Mouse (Mus musculus): ENCODE measurements around the gene Sycp3. TPM values are rescaled to one million over a fixed set of nuclear protein-coding genes. Genes with fewer than 3 reads are reported as not detected.

The Sycp3 gene
- 0.51 and 0.72 TPM in 2 replicates for polyA plus RNA-seq (2015; fragmentation: Nextera tagmentation; extraction: Ambion mirVana)

DNA sequence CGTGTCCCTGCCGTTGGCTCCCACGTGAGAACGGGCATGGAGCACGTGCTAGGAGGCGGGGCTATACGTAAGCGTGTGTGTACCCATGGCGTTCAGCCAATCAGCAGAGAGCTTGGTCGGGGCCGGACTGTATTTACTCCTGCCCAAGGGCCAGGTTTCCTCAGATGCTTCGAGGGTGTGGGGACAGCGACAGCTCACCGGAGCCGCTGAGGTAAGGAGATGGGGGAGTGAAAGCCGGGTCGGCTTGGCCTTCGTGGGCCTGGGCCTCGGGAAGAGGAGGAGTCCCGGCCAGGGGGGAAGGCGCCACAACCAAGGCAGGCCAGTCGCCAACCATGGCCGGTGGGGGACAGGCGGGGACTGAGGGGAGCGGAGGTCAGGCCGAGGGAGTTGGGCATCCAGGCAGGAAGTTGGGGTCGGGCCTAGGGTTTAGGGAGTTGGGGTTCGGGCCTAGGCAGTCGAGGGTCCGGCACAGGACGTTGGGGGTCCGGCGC is at the start of gene Sycp3:
Gene Sycp3, plus strand, starts transcription at position 68 of the 491 bp plus-strand sequence.
- H3K4me3 ChIP-seq (ENCODE audit: low read depth, low read length) = no peak within 1 kb of the TSS
- ATAC-seq = no peak
- 84% methylated on average over 33 of the region's 33 CpGs for WGBS
- no peaks in the 10 kb centered on the region for H3K9me3 ChIP-seq (replicated peaks; ENCODE audit: control insufficient read depth, low read length, poor library complexity, severe bottlenecking)
- no peaks in the 10 kb centered on the region for H3K4me1 ChIP-seq (ENCODE audit: control insufficient read depth, insufficient read depth, low read length)
- no peaks in the 10 kb centered on the region for H3K27me3 ChIP-seq (ENCODE audit: control insufficient read depth, insufficient read depth, low read depth, low read length)
- H3K4me2 ChIP-seq (ENCODE audit: low read length) = no peak within 1 kb of the TSS
- no peak within 1 kb of the TSS for H3K27ac ChIP-seq (ENCODE audit: low read length)
- no peaks in the 10 kb centered on the region for H3K36me3 ChIP-seq (ENCODE audit: control insufficient read depth, insufficient read depth, low read length)
- H3K9ac ChIP-seq (ENCODE audit: low read depth, low read length) = no peak within 1 kb of the TSS

DNA sequence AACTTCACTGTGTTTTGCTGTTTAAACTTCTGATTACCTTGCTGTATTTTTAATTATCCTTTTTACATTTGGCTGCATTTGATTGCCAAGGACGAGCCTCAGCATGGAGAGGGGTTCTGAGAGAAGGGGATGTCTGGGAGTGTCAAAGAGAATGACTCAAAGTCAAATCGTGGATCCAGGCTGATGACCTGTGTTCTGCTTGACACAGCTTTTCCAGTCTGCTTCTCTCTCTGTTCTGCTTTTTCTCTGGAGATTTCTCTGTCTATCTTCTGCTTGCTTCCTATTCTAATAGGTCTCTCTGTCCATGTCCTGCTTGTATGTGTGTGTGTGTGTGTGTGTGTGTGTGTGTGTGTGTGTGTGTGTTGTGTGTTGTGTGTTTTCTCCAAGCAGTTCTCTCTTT is 49.6 kb upstream of the Sycp3 start:
- Histone ChIP-seq H3K27me3 (ENCODE audit: control insufficient read depth, insufficient read depth, low read depth, low read length) (no peaks in the 10 kb centered on the region), H3K9me3 (replicated peaks; ENCODE audit: control insufficient read depth, low read length, poor library complexity, severe bottlenecking) (no peaks in the 10 kb centered on the region), H3K9ac (ENCODE audit: low read depth, low read length) (no peak overlapping the region), H3K4me1 (ENCODE audit: control insufficient read depth, insufficient read depth, low read length) (no peaks in the 10 kb centered on the region), H3K4me3 (ENCODE audit: low read depth, low read length) (no peak overlapping the region), H3K36me3 (ENCODE audit: control insufficient read depth, insufficient read depth, low read length) (peaks cover under 1% of the 10 kb centered on the region; the same call in 1 of the 2 replicates), H3K4me2 (ENCODE audit: low read length) (no peak overlapping the region), H3K27ac (ENCODE audit: low read length) (no peak overlapping the region)
- WGBS = 58% methylated on average over 2 of the region's 2 CpGs
- ATAC-seq = no peak

- Histone ChIP-seq H3K9me3 (replicated peaks; ENCODE audit: control insufficient read depth, low read length, poor library complexity, severe bottlenecking) (no peaks in the 10 kb centered on the region), H3K9ac (ENCODE audit: low read depth, low read length) (no peak overlapping the region), H3K4me1 (ENCODE audit: control insufficient read depth, insufficient read depth, low read length) (no peaks in the 10 kb centered on the region), H3K27ac (ENCODE audit: low read length) (no peak overlapping the region), H3K4me2 (ENCODE audit: low read length) (no peak overlapping the region), H3K4me3 (ENCODE audit: low read depth, low read length) (no peak overlapping the region), H3K36me3 (ENCODE audit: control insufficient read depth, insufficient read depth, low read length) (peaks cover 9% of the 10 kb centered on the region), H3K27me3 (ENCODE audit: control insufficient read depth, insufficient read depth, low read depth, low read length) (no peaks in the 10 kb centered on the region)
- ATAC-seq = no peak
- WGBS = 60% methylated on average over 17 of the region's 17 CpGs
These were observed 46.9 kb upstream of the Sycp3 start for GRCm38 (mm10) chr10:88412290-88412995.

GRCm38 (mm10) chr10:88417686-88418085 is 41.7 kb upstream of the Sycp3 start:
- H3K27me3 ChIP-seq (ENCODE audit: control insufficient read depth, insufficient read depth, low read depth, low read length) = no peaks in the 10 kb centered on the region
- H3K9me3 ChIP-seq (replicated peaks; ENCODE audit: control insufficient read depth, low read length, poor library complexity, severe bottlenecking) = no peaks in the 10 kb centered on the region
- no peak overlapping the region for H3K27ac ChIP-seq (ENCODE audit: low read length)
- ATAC-seq = no peak
- H3K4me3 ChIP-seq (ENCODE audit: low read depth, low read length) = no peak overlapping the region
- H3K4me1 ChIP-seq (ENCODE audit: control insufficient read depth, insufficient read depth, low read length) = no peaks in the 10 kb centered on the region
- whole genome bisulfite sequencing = 90% methylated on average over 5 of the region's 5 CpGs
- peaks cover 13% of the 10 kb centered on the region for H3K36me3 ChIP-seq (ENCODE audit: control insufficient read depth, insufficient read depth, low read length)
- no peak overlapping the region for H3K9ac ChIP-seq (ENCODE audit: low read depth, low read length)
- no peak overlapping the region for H3K4me2 ChIP-seq (ENCODE audit: low read length)

DNA sequence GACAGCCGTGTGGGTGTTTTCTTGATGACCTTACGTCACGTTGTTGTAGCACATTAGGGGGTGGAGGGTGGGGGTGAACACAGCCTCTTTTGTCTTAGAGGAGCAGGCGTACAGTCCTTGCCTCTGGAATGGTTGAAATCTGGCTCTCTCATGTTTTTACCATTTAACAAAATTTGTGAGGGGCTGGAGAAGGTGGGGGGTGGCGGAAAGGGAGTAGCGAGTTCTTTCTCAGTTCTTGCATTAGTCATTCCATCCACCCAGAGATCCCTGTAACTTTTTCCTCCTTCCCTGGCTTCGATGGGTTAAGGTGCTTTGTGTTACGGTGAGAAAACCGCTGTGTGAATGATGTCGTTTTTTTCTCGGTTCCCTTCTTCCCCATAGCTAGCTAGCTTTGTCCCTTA is 39.2 kb upstream of the Sycp3 start:
- Histone ChIP-seq H3K4me1 (ENCODE audit: control insufficient read depth, insufficient read depth, low read length) (no peaks in the 10 kb centered on the region), H3K36me3 (ENCODE audit: control insufficient read depth, insufficient read depth, low read length) (peaks cover 11% of the 10 kb centered on the region), H3K4me2 (ENCODE audit: low read length) (no peak overlapping the region), H3K9me3 (replicated peaks; ENCODE audit: control insufficient read depth, low read length, poor library complexity, severe bottlenecking) (no peaks in the 10 kb centered on the region), H3K27ac (ENCODE audit: low read length) (no peak overlapping the region), H3K4me3 (ENCODE audit: low read depth, low read length) (no peak overlapping the region), H3K9ac (ENCODE audit: low read depth, low read length) (no peak overlapping the region), H3K27me3 (ENCODE audit: control insufficient read depth, insufficient read depth, low read depth, low read length) (no peaks in the 10 kb centered on the region)
- no peak for ATAC-seq
- WGBS = 84% methylated on average over 11 of the region's 11 CpGs

DNA sequence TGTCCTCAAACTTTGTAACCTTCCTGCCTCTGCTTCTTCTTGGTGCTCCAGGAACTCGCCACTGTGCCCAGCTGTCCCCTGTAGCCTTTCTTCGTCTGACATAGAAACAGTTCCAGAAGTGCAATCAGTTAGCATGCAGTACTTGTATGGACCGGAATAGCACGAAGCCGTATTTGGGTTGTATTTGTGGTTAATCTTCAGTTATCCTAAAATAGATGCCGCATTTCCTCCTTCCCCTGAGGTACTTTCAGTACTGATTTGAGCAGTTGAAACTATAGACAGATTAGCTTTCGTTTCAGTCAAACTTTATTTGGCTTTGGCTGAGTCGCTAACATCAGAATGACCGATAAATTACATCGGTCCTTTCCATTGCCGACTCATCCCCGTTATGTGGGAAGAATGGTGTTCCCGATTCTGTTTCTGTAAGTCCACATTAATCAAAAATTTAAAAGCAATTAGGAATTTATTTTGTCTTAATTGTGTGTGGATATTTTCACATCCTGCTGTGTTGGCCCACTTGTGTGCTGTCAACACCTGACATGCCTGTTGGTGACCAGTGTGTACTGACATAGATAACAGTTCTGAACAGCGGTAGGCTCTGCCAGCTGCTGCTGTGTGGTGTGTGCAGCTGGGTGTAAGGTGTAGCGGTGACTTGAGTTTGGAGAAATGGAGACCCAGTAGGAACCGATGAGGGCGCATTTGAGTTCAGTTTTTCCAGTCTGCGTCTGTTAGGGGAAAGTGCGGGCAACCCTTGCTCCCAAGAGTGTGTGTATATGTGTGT is 38.5 kb upstream of the Sycp3 start:
- Histone ChIP-seq H3K36me3 (ENCODE audit: control insufficient read depth, insufficient read depth, low read length) (0 out of 2 replicates have a peak, but pooled peaks cover 6% of the 10 kb centered on the region), H3K9me3 (replicated peaks; ENCODE audit: control insufficient read depth, low read length, poor library complexity, severe bottlenecking) (no peaks in the 10 kb centered on the region), H3K4me1 (ENCODE audit: control insufficient read depth, insufficient read depth, low read length) (no peaks in the 10 kb centered on the region), H3K27ac (ENCODE audit: low read length) (no peak overlapping the region), H3K4me2 (ENCODE audit: low read length) (no peak overlapping the region), H3K4me3 (ENCODE audit: low read depth, low read length) (no peak overlapping the region), H3K9ac (ENCODE audit: low read depth, low read length) (no peak overlapping the region), H3K27me3 (ENCODE audit: control insufficient read depth, insufficient read depth, low read depth, low read length) (no peaks in the 10 kb centered on the region)
- no peak for ATAC-seq
- 96% methylated on average over 19 of the region's 19 CpGs for WGBS

DNA sequence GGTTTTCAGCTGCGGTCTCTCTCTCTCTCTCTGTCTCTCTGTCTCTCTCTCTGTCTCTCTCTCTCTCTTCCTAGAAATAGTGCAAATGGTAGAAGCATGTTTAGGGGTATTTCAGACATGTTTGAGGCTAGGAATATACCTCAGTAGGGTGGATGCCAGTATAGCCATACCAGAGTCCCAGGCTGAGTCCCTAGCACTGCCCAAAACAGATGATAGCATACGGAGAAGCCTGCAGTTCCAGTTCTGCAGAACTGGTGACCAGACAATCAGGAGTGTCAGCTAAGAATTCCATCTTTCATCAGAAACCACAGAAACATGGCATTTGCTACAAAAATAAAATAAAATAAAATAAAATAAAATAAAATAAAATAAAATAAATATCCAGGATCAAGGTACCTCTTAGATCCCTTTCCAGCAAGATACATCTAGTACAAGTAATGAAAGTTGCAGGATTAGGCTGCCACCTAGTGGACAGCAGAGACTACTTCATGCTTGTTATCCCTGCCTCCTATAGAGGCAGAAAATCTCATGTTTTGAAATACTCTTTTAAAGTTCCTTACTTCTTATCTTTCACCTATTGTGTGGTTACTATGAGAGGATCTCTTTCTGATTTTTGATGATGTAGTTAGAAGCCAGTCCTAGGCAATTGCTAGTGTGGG is 33.1 kb upstream of the Sycp3 start:
- no peak overlapping the region for H3K4me3 ChIP-seq (ENCODE audit: low read depth, low read length)
- no peak overlapping the region for H3K9ac ChIP-seq (ENCODE audit: low read depth, low read length)
- H3K9me3 ChIP-seq (replicated peaks; ENCODE audit: control insufficient read depth, low read length, poor library complexity, severe bottlenecking) = no peaks in the 10 kb centered on the region
- H3K36me3 ChIP-seq (ENCODE audit: control insufficient read depth, insufficient read depth, low read length) = peaks cover 27% of the 10 kb centered on the region
- H3K27me3 ChIP-seq (ENCODE audit: control insufficient read depth, insufficient read depth, low read depth, low read length) = no peaks in the 10 kb centered on the region
- H3K4me2 ChIP-seq (ENCODE audit: low read length) = no peak overlapping the region
- no peak overlapping the region for H3K27ac ChIP-seq (ENCODE audit: low read length)
- ATAC-seq = peak; percentile 91
- H3K4me1 ChIP-seq (ENCODE audit: control insufficient read depth, insufficient read depth, low read length) = no peaks in the 10 kb centered on the region
- WGBS = 94% methylated on average over 2 of the region's 2 CpGs

- H3K4me3 ChIP-seq (ENCODE audit: low read depth, low read length) = no peak overlapping the region
- peak; percentile 31; the same call in 1 of the 2 replicates for ATAC-seq
- no peaks in the 10 kb centered on the region for H3K9me3 ChIP-seq (replicated peaks; ENCODE audit: control insufficient read depth, low read length, poor library complexity, severe bottlenecking)
- WGBS = 56% methylated on average over 5 of the region's 5 CpGs
- H3K27ac ChIP-seq (ENCODE audit: low read length) = no peak overlapping the region
- H3K36me3 ChIP-seq (ENCODE audit: control insufficient read depth, insufficient read depth, low read length) = peaks cover 33% of the 10 kb centered on the region
- H3K9ac ChIP-seq (ENCODE audit: low read depth, low read length) = no peak overlapping the region
- no peaks in the 10 kb centered on the region for H3K4me1 ChIP-seq (ENCODE audit: control insufficient read depth, insufficient read depth, low read length)
- no peaks in the 10 kb centered on the region for H3K27me3 ChIP-seq (ENCODE audit: control insufficient read depth, insufficient read depth, low read depth, low read length)
- no peak overlapping the region for H3K4me2 ChIP-seq (ENCODE audit: low read length)
These were observed 32.5 kb upstream of the Sycp3 start for GRCm38 (mm10) chr10:88426896-88427295.
